Mouse (Mus musculus) limb, embryonic 14.5 days (tissue): ENCODE data around the gene Rassf4. TPM values are rescaled to one million over a fixed set of nuclear protein-coding genes. Genes with fewer than 3 reads are reported as not detected.

Source experiments
- ATAC-seq: fragments of 200-750 bp; cut with Nextera tagmentation; 2 replicates; pipeline ENCODE4 v1.8.0; 2017; ENCODE audit warnings: low read depth, moderate number of reproducible peaks, moderate TSS enrichment; ENCODE audit not compliant: low FRiP score
- DNase-seq: peaks from one replicate; pipeline ENCODE4 v3.0.0-alpha.2; 2015; ENCODE audit warnings: low spot score
- H3K27ac ChIP-seq: fragments of 300-500 bp; sonication (generic); replicated peaks from 2 replicates; pipeline ENCODE4 v1.5.1; 2014; ENCODE audit warnings: low read depth, mild to moderate bottlenecking, low read length, moderate library complexity, mixed read lengths
- H3K27me3 ChIP-seq: fragments of 300-500 bp; sonication (generic); 2 replicates; pipeline ENCODE4 v1.6.1; 2014; ENCODE audit warnings: low read length, mixed read lengths; ENCODE audit not compliant: control insufficient read depth, insufficient read depth
- H3K36me3 ChIP-seq: fragments of 300-500 bp; sonication (generic); 2 replicates; pipeline ENCODE4 v1.6.1; 2014; ENCODE audit warnings: mild to moderate bottlenecking, low read length, moderate library complexity, mixed read lengths; ENCODE audit not compliant: control insufficient read depth, insufficient read depth
- H3K4me1 ChIP-seq: fragments of 300-500 bp; sonication (generic); 2 replicates; pipeline ENCODE4 v1.6.1; 2014; ENCODE audit warnings: antibody characterized with exemption, low read length, mixed read lengths; ENCODE audit not compliant: control insufficient read depth, insufficient read depth
- H3K4me2 ChIP-seq: fragments of 300-500 bp; sonication (generic); replicated peaks from 2 replicates; pipeline ENCODE4 v1.6.1; 2014; ENCODE audit warnings: low read depth, mild to moderate bottlenecking, low read length, moderate library complexity; ENCODE audit not compliant: severe bottlenecking
- H3K4me3 ChIP-seq: fragments of 300-500 bp; sonication (generic); replicated peaks from 2 replicates; pipeline ENCODE4 v1.5.1; 2014; ENCODE audit warnings: low read length
- H3K9ac ChIP-seq: fragments of 300-500 bp; sonication (generic); 2 replicates; pipeline ENCODE4 v1.6.1; 2014; ENCODE audit warnings: mild to moderate bottlenecking, low read depth, low read length, moderate library complexity; ENCODE audit not compliant: severe bottlenecking
- H3K9me3 ChIP-seq: fragments of 300-500 bp; sonication (generic); 2 replicates; pipeline ENCODE4 v1.6.1; 2016; ENCODE audit warnings: low read length; ENCODE audit not compliant: control insufficient read depth
- POLR2A ChIP-seq: fragments of 200-500 bp; IDR thresholded peaks from 2 replicates; pipeline ENCODE4 v1.8.0; 2012; ENCODE audit warnings: inconsistent platforms, mild to moderate bottlenecking, moderate library complexity, borderline replicate concordance; ENCODE audit not compliant: insufficient read depth, insufficient read length; ENCODE audit errors: extremely low read depth
- WGBS: fragments of 180-500 bp; shearing (Covaris S2); extraction: QIAGEN DNeasy Blood & Tissue Kit; methylation state at CpG from one replicate; pipeline ENCODE4 v1.1.7; 2014; 5-methylcytosine and 5-hydroxymethylcytosine counted together
- polyA plus RNA-seq, 2 experiments: library from polyadenylated mRNA; depleted of rRNA in 1 of 2; stranded (reverse) in 1 of 2; unstranded in 1 of 2; fragments of >200 nt; fragmentation: Nextera tagmentation in 1 of 2; extraction: Ambion mirVana in 1 of 2; gene quantifications; 2 replicates each; pipeline versions ENCODE4 v1.2.1 to v1.2.3; 2012 to 2014

Gene Rassf4
- polyA plus RNA-seq, 2 experiments, result 5.9 to 11.3 TPM

GRCm38 (mm10) chr6:116647763-116648162 is 26.0 kb downstream of the Rassf4 start:
- no peak for TF ChIP-seq POLR2A
- ATAC-seq (no peak), DNase-seq (no peak)
- no peak overlapping the region for H3K9ac ChIP-seq
- H3K27ac ChIP-seq, result no peak overlapping the region
- H3K4me2 ChIP-seq, result no peak overlapping the region
- H3K4me3 ChIP-seq, result no peak overlapping the region
- 82% methylated on average over 12 of the region's 12 CpGs for WGBS
- 0 out of 2 replicates have a peak, but pooled peaks cover 6% of the 10 kb centered on the region for H3K4me1 ChIP-seq
- no peaks in the 10 kb centered on the region for H3K36me3 ChIP-seq
- H3K27me3 ChIP-seq, result no peaks in the 10 kb centered on the region
- H3K9me3 ChIP-seq, result no peaks in the 10 kb centered on the region

GRCm38 (mm10) chr6:116644335-116644734 is 29.4 kb downstream of the Rassf4 start:
- Histone ChIP-seq H3K4me1 (no peaks in the 10 kb centered on the region), H3K4me2 (no peak overlapping the region), H3K9ac (no peak overlapping the region), H3K27me3 (no peaks in the 10 kb centered on the region), H3K9me3 (no peaks in the 10 kb centered on the region), H3K4me3 (no peak overlapping the region), H3K36me3 (no peaks in the 10 kb centered on the region), H3K27ac (no peak overlapping the region)
- WGBS, result 53% methylated on average over 3 of the region's 3 CpGs
- no peak for DNase-seq
- TF ChIP-seq POLR2A, result no peak
- ATAC-seq, result no peak

GRCm38 (mm10) chr6:116643881-116644280 is 29.9 kb downstream of the Rassf4 start:
- WGBS, result 73% methylated on average over 4 of the region's 4 CpGs
- Histone ChIP-seq H3K4me3 (no peak overlapping the region), H3K4me2 (no peak overlapping the region), H3K9ac (no peak overlapping the region), H3K27ac (no peak overlapping the region), H3K36me3 (no peaks in the 10 kb centered on the region), H3K4me1 (no peaks in the 10 kb centered on the region), H3K9me3 (no peaks in the 10 kb centered on the region), H3K27me3 (no peaks in the 10 kb centered on the region)
- no peak for ATAC-seq
- no peak for TF ChIP-seq POLR2A
- no peak for DNase-seq

- WGBS, result 71% methylated on average over 11 of the region's 11 CpGs
- Histone ChIP-seq H3K9ac (no peak overlapping the region), H3K9me3 (no peaks in the 10 kb centered on the region), H3K27me3 (no peaks in the 10 kb centered on the region), H3K4me1 (no peaks in the 10 kb centered on the region), H3K4me2 (no peak overlapping the region), H3K36me3 (no peaks in the 10 kb centered on the region), H3K4me3 (no peak overlapping the region), H3K27ac (no peak overlapping the region)
- no peak for DNase-seq
- TF ChIP-seq POLR2A, result no peak
- ATAC-seq, result no peak
These were observed 30.8 kb downstream of the Rassf4 start for GRCm38 (mm10) chr6:116642942-116643341.

GRCm38 (mm10) chr6:116639663-116640062 is 34.1 kb downstream of the Rassf4 start:
- Histone ChIP-seq H3K9me3 (no peaks in the 10 kb centered on the region), H3K36me3 (no peaks in the 10 kb centered on the region), H3K9ac (no peak overlapping the region), H3K4me1 (no peaks in the 10 kb centered on the region), H3K4me3 (no peak overlapping the region), H3K27me3 (no peaks in the 10 kb centered on the region), H3K4me2 (no peak overlapping the region), H3K27ac (no peak overlapping the region)
- TF ChIP-seq POLR2A, result no peak
- 86% methylated on average over 2 of the region's 2 CpGs for WGBS
- DNase-seq (no peak), ATAC-seq (no peak)

GRCm38 (mm10) chr6:116638871-116639270 is 34.9 kb downstream of the Rassf4 start:
- DNase-seq (no peak), ATAC-seq (no peak)
- TF ChIP-seq POLR2A, result no peak
- no peak overlapping the region for H3K4me3 ChIP-seq
- H3K27me3 ChIP-seq, result no peaks in the 10 kb centered on the region
- no peak overlapping the region for H3K27ac ChIP-seq
- H3K36me3 ChIP-seq, result no peaks in the 10 kb centered on the region
- H3K4me1 ChIP-seq, result no peaks in the 10 kb centered on the region
- no peaks in the 10 kb centered on the region for H3K9me3 ChIP-seq
- H3K9ac ChIP-seq, result no peak overlapping the region
- H3K4me2 ChIP-seq, result no peak overlapping the region
- 71% methylated on average over 2 of the region's 2 CpGs for whole genome bisulfite sequencing
